Mouse (Mus musculus): ENCODE data around the gene Elk4. TPM values are rescaled to one million over a fixed set of nuclear protein-coding genes. Genes with fewer than 3 reads are reported as not detected.

Gene Elk4
- polyA plus RNA-seq, 1 experiment, result 59.7 TPM

DNA sequence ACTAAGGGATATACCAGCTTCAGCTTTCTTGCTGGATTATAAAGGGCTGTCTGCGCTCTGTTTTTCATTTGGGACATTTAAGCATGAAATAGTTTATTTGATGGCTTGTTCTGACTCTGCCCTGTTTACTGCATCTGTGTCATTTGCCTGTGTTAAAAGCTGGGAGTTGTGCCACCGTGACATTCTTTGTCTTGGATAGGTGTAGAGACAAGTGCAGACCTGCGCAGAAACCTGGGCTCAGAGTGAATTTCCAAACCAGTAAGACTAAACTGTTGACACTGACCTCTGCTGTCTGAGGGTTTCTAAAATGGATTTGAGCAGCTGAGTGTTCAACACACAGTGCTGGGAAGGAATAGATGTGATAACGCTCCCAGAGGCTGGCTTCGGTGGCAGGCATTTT lies 20.6 kb downstream of the Elk4 start:
- no peak overlapping the region for H3K27ac ChIP-seq (ENCODE audit: insufficient read depth, low read depth, low read length)

DNA sequence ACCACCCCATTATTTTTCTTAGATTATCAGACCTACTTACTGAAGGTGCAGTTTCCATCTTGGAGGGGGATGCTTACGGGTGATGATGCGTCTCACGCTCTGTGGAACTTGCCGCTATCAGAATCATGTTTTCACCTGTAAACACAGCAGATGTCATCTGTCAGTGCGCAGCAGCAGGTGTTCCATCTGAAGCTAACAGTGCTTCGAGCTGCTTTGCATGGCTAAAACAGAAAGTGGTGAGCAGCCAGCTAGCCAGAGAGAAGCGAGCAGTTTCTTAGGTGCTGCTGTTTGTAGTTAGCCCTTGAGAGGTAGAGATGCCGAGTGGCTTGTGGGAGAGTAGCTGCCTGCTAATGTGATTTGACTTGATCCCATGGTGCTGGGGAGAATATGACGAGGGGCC lies 21.0 kb downstream of the Elk4 start:
- Histone ChIP-seq H3K4me1 (ENCODE audit: control insufficient read depth, insufficient read depth, low read length) (no peaks in the 10 kb centered on the region), H3K4me3 (ENCODE audit: insufficient read depth, low read length) (no peak overlapping the region)

More for the DNA sequence above, 20.6 kb downstream of the Elk4 start:
- Histone ChIP-seq H3K4me3 (ENCODE audit: insufficient read depth, low read length) (no peak overlapping the region), H3K4me1 (ENCODE audit: control insufficient read depth, insufficient read depth, low read length) (no peaks in the 10 kb centered on the region)
- no peak for TF ChIP-seq POLR2A (IDR thresholded peaks at IDR 0.05; ENCODE audit: borderline replicate concordance, low read depth, low read length)
- TF ChIP-seq CTCF (IDR thresholded peaks at IDR 0.05; ENCODE audit: low read depth, low read length), result no peak

DNA sequence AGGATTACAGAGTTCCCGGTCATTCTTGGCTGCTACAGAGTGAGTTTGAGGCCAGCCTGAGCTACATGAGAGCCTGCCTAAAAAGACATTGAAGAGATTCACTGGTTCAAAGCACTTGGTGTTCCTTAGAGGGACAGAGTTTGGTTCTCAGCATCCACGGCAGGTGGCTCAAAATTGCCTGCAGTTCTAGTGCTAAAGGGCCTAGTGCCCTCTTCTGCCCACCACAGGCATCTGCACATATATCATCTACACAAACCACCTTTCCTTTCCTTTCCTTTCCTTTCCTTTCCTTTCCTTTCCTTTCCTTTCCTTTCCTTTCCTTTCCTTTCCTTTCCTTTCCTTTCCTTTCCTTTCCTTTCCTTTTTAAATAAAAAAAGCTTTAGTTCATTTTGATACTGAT lies 23.2 kb downstream of the Elk4 start:
- no peak overlapping the region for H3K4me3 ChIP-seq (ENCODE audit: insufficient read depth, low read length)
- TF ChIP-seq CTCF (IDR thresholded peaks at IDR 0.05; ENCODE audit: low read depth, low read length) (no peak), POLR2A (IDR thresholded peaks at IDR 0.05; ENCODE audit: borderline replicate concordance, low read depth, low read length) (no peak)
- no peak overlapping the region for H3K27ac ChIP-seq (ENCODE audit: insufficient read depth, low read depth, low read length)
- H3K4me1 ChIP-seq (ENCODE audit: control insufficient read depth, insufficient read depth, low read length), result no peaks in the 10 kb centered on the region

More for the DNA sequence above, 21.0 kb downstream of the Elk4 start:
- H3K27ac ChIP-seq (ENCODE audit: insufficient read depth, low read depth, low read length), result no peak overlapping the region
- TF ChIP-seq CTCF (IDR thresholded peaks at IDR 0.05; ENCODE audit: low read depth, low read length), result no peak
- TF ChIP-seq POLR2A (IDR thresholded peaks at IDR 0.05; ENCODE audit: borderline replicate concordance, low read depth, low read length), result no peak

DNA sequence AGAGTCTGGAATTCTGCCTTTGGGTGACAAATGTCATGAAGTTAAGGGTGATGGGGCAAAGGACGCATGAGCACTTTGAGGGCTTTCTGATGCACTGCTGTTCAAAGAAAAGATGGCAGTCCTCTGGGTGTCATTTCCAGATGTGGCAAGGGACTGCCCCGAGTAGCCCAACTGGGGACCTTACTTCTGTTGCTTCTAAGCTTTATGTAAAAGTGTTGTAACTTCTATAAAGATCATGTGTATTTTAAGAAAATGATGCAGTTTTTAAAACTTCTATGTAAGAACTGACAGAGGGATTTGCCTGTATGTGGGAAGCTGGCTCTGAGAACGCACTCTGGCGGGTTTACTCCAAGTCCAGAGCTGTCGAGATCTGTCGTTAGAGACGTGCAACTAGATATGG lies 24.8 kb downstream of the Elk4 start:
- Histone ChIP-seq H3K4me3 (ENCODE audit: insufficient read depth, low read length) (no peak overlapping the region), H3K27ac (ENCODE audit: insufficient read depth, low read depth, low read length) (no peak overlapping the region), H3K4me1 (ENCODE audit: control insufficient read depth, insufficient read depth, low read length) (no peaks in the 10 kb centered on the region)
- TF ChIP-seq CTCF (IDR thresholded peaks at IDR 0.05; ENCODE audit: low read depth, low read length) (no peak), POLR2A (IDR thresholded peaks at IDR 0.05; ENCODE audit: borderline replicate concordance, low read depth, low read length) (no peak)

DNA sequence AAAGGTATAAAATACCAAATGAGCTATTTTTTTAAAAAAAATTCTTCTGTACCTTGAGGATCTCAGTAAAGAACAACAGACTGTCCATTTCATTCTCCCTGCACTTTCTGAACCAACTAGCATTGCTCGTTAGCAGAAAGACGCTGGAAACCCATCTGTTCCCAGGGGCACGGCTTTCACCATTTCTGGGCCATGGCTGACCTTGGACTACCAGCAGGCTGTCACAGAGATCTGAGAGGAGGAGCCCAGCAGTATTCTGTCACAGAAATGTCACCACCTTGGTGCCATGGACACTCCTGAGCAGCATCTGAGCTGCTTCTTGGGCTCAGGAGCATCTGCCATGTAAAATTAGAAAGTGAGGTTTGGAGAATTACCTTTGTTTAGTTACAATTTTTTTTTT lies 30.3 kb downstream of the Elk4 start:
- Histone ChIP-seq H3K27ac (ENCODE audit: insufficient read depth, low read depth, low read length) (no peak overlapping the region), H3K4me3 (ENCODE audit: insufficient read depth, low read length) (no peak overlapping the region), H3K4me1 (ENCODE audit: control insufficient read depth, insufficient read depth, low read length) (no peaks in the 10 kb centered on the region)
- TF ChIP-seq POLR2A (IDR thresholded peaks at IDR 0.05; ENCODE audit: borderline replicate concordance, low read depth, low read length), result no peak
- no peak for TF ChIP-seq CTCF (IDR thresholded peaks at IDR 0.05; ENCODE audit: low read depth, low read length)

DNA sequence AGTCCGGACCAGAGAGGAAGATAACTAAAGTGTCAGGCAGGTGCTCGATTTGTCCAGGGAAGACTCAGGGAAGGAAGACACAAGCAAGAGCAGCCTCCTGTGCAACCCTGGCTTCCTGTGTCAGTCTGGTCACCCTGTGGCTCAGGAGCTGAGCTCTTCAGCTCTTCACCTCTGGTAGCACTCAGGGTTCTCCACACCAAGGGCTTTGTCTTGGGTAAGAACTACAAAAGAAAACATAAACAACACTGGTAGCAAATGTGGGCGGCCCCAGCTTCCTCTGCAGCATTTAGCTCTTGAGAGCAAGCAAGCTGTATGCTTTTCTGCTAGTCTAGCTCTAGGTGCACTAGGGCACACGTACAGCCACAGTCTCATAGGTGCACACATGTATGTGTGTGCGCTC lies 31.3 kb downstream of the Elk4 start:
- H3K4me1 ChIP-seq (ENCODE audit: control insufficient read depth, insufficient read depth, low read length), result no peaks in the 10 kb centered on the region

DNA sequence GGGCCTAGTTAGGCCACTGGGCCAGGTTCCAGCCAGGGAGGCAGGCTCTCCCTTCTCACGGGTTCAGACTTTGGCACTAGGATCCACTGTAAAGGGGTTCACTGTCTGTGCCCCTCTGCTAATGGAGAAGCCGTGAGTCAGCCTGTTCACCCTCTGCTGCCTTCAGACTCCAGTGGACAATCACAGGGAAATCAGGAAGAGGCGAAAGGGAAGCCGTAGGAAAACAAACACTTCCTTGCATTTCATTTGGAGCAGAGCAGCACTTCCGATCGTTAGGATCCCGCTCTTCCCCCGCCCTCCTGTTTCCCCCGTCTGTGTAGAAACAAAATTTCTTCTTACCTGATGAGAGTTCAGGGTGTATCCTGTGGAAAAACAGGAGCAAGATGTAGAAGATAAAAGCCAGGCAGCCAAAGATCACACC lies 32.8 kb downstream of the Elk4 start:
- no peak overlapping the region for H3K4me3 ChIP-seq (ENCODE audit: insufficient read depth, low read length)
- no peak overlapping the region for H3K27ac ChIP-seq (ENCODE audit: insufficient read depth, low read depth, low read length)
- no peaks in the 10 kb centered on the region for H3K4me1 ChIP-seq (ENCODE audit: control insufficient read depth, insufficient read depth, low read length)
- TF ChIP-seq CTCF (IDR thresholded peaks at IDR 0.05; ENCODE audit: low read depth, low read length) (no peak), POLR2A (IDR thresholded peaks at IDR 0.05; ENCODE audit: borderline replicate concordance, low read depth, low read length) (no peak)

More for the DNA sequence above, 31.3 kb downstream of the Elk4 start:
- H3K4me3 ChIP-seq (ENCODE audit: insufficient read depth, low read length), result no peak overlapping the region
- no peak overlapping the region for H3K27ac ChIP-seq (ENCODE audit: insufficient read depth, low read depth, low read length)
- TF ChIP-seq CTCF (IDR thresholded peaks at IDR 0.05; ENCODE audit: low read depth, low read length) (no peak), POLR2A (IDR thresholded peaks at IDR 0.05; ENCODE audit: borderline replicate concordance, low read depth, low read length) (no peak)

DNA sequence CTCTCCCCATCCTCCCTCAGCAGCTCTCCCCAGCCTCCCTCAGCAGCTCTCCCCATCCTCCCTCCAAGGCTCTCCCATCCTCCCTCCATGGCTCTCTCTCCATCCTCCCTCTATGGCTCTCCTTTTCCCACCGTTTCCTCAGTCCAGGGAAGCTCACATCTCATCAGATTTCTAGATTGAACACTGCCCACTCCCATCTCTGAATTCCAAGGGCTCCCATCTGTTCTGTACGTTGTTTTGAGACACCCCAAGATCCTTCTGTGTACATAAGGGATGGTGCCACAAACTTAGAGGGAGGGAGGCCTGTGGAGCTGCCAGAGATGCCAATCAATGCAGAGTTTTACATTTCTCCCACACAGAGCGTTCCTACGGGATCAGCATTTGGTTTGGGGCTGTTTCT lies 36.4 kb downstream of the Elk4 start:
- TF ChIP-seq CTCF (IDR thresholded peaks at IDR 0.05; ENCODE audit: low read depth, low read length), result no peak
- TF ChIP-seq POLR2A (IDR thresholded peaks at IDR 0.05; ENCODE audit: borderline replicate concordance, low read depth, low read length), result no peak
- Histone ChIP-seq H3K4me3 (ENCODE audit: insufficient read depth, low read length) (no peak overlapping the region), H3K4me1 (ENCODE audit: control insufficient read depth, insufficient read depth, low read length) (no peaks in the 10 kb centered on the region), H3K27ac (ENCODE audit: insufficient read depth, low read depth, low read length) (no peak overlapping the region)

DNA sequence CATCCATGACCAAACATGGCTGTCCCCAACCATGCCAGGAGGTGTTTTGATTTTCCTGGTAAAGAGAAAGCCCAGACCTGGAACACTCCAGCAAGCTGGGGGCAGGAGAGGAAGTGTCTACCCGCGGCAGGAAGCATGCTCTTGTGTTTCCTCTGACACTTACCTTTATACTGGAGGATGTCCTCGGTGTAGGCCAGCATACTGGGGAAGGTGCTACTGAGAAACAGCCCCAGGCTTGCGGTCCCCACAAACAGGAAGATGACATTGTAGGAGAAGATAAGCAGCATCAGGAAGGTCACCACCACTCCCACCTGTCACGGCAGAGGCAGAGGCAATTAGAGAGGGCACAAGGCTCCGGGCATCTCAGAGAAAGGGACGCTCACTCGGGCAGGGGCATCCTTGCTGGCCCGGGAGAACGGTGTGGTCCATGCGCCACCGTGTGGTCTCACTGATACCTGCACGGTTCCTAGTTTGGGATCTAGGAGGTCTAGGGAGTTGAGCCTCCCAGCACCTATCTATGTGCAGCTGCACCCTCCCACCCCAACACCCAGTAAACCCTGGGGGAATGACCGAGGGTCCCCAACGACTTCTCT lies 38.8 kb downstream of the Elk4 start:
- Histone ChIP-seq H3K4me1 (ENCODE audit: control insufficient read depth, insufficient read depth, low read length) (no peaks in the 10 kb centered on the region), H3K27ac (ENCODE audit: insufficient read depth, low read depth, low read length) (no peak overlapping the region), H3K4me3 (ENCODE audit: insufficient read depth, low read length) (no peak overlapping the region)
- TF ChIP-seq POLR2A (IDR thresholded peaks at IDR 0.05; ENCODE audit: borderline replicate concordance, low read depth, low read length) (no peak), CTCF (IDR thresholded peaks at IDR 0.05; ENCODE audit: low read depth, low read length) (peak; percentile 70)

DNA sequence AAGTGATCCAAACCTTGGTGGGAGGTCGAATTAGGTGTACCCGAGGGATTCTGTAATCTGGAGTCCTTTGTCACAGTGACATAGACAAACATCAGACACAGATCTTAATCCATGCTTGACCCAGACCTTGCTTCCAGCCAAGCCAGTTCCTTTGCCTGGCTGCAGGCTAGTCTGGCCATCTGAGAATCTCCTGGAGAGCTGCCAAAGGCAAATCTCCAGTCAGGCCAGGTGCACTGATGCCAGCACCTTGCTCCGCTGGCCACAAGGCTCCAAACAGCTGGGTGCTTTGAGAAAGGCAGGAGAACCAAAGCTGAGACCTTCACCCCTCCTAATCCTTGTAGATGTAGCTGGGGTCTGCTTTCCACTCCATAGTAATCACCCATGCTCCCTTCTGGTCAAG lies 44.3 kb downstream of the Elk4 start:
- TF ChIP-seq POLR2A (IDR thresholded peaks at IDR 0.05; ENCODE audit: borderline replicate concordance, low read depth, low read length) (no peak), CTCF (IDR thresholded peaks at IDR 0.05; ENCODE audit: low read depth, low read length) (no peak)
- H3K4me3 ChIP-seq (ENCODE audit: insufficient read depth, low read length), result no peak overlapping the region
- H3K4me1 ChIP-seq (ENCODE audit: control insufficient read depth, insufficient read depth, low read length), result peaks cover 6% of the 10 kb centered on the region; the same call in 1 of the 2 replicates
- no peak overlapping the region for H3K27ac ChIP-seq (ENCODE audit: insufficient read depth, low read depth, low read length)

Data from bone marrow macrophage, adult 2 months (primary cell).